Comparison of ENCODE assay signal across 8 mouse cellular contexts in the genomic region with DNA sequence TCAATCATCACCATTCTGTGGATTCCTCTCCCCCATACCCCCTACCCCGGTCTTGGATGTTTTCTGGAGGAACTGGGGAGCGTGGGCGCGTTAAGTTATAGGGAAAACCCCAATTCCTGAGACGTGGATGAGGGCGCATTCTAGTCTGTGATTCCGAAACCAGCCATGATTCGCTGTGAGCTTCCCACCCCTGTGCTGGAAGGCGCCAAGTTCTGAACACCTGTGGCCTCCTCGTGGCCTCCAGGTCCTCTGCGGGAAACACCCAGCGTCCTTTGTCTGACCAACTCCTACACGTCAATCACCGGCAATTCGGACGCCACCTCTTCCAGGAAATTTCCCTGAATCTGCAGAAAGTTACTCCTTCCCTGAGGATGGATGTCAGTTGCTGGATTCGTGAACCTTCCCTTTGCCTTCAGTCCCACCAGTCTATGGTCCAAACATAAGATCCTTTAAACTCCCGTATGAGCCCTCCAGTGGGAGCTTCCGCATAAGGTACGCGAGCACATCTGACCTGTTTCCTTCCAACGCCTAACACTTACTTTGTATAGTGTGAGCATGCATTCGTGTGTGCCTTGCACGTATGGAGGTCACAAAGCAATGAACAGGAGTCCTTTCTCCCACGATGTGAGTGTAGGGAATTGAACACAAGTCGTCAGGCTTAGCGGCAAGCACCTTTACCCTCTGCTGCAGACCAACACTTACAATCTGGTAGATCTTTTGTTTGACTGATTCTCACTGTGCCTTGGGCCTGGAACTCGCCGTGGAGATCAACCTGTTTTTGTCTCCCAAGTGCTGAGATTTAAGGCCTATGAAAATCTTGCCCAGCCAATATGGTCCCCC. TPM values are rescaled to one million over a fixed set of nuclear protein-coding genes. Genes with fewer than 3 reads are reported as not detected.
DNase-seq lines count a peak whose midpoint lies in the region; ATAC-seq and TF ChIP-seq lines count a peak whose summit lies in the region.

No protein-coding gene starts in this region.

- DNase-seq in heart, adult 8-10 months (ENCODE audit: low spot score): no peak
- DNase-seq in brain, embryonic 14.5 days (ENCODE audit: low read depth): no peak
- DNase-seq in hindbrain, embryonic 14.5 days (ENCODE audit: low spot score): peak; percentile 49
- DNase-seq in left cerebral cortex, postnatal 10 days (ENCODE audit: extremely low spot score in 1 of 2, low spot score in 2 of 2): no peak
- no peak for DNase-seq in spleen, adult 12 weeks (ENCODE audit: low spot score)
- no peak for DNase-seq in adrenal gland, postnatal 25 days

- H3K4me3 ChIP-seq in heart, embryonic 14.5 days (ENCODE audit: control insufficient read depth in 1 of 2, insufficient read depth in 1 of 2, low read depth in 1 of 2, low read length in 2 of 2): peak overlapping the region; percentile 73 to 79
- peak overlapping the region; percentile 61 for H3K4me3 ChIP-seq in hindbrain, embryonic 14.5 days (replicated peaks; ENCODE audit: low read length)
- H3K4me3 ChIP-seq in midbrain, embryonic 13.5 days (replicated peaks): peak overlapping the region; percentile 94

- no peaks in the 10 kb centered on the region for H3K9me3 ChIP-seq in heart, embryonic 14.5 days (ENCODE audit: control insufficient read depth, low read length)
- no peaks in the 10 kb centered on the region for H3K9me3 ChIP-seq in hindbrain, embryonic 14.5 days (ENCODE audit: control insufficient read depth, low read length)
- no peaks in the 10 kb centered on the region for H3K9me3 ChIP-seq in midbrain, embryonic 13.5 days

- TF ChIP-seq POLR2A in brain, embryonic 14.5 days (IDR thresholded peaks at IDR 0.05; ENCODE audit: borderline replicate concordance, extremely low read depth, insufficient read depth, insufficient read length, poor library complexity, severe bottlenecking): peak; percentile 41; the same call in 1 of the 2 replicates

- peak overlapping the region; percentile 84 for H3K4me2 ChIP-seq in heart, embryonic 14.5 days (ENCODE audit: low read length)
- peak overlapping the region; percentile 63 for H3K4me2 ChIP-seq in hindbrain, embryonic 14.5 days (replicated peaks)
- peak overlapping the region; percentile 86 for H3K4me2 ChIP-seq in midbrain, embryonic 13.5 days (replicated peaks)

- no peak for ATAC-seq in heart, embryonic 14.5 days (ENCODE audit: insufficient number of reproducible peaks, insufficient read depth, low FRiP score, low read depth)
- peak; percentile 4 for ATAC-seq in hindbrain, embryonic 14.5 days (ENCODE audit: low FRiP score)
- ATAC-seq in midbrain, embryonic 13.5 days: peak; percentile 49

- peak overlapping the region; percentile 89 to 94 for H3K27ac ChIP-seq in heart, embryonic 14.5 days (replicated peaks in 1 of 2; ENCODE audit: control insufficient read depth in 1 of 2, insufficient read depth in 1 of 2, low read depth in 2 of 2, low read length in 2 of 2)
- peak overlapping the region; percentile 92 for H3K27ac ChIP-seq in hindbrain, embryonic 14.5 days
- H3K27ac ChIP-seq in midbrain, embryonic 13.5 days: peak overlapping the region; percentile 93

- H3K4me1 ChIP-seq in heart, embryonic 14.5 days (ENCODE audit: control insufficient read depth in 2 of 2, insufficient read depth in 2 of 2, low read length in 2 of 2): peaks cover 12 to 29% of the 10 kb centered on the region in 2 experiments
- peaks cover 33% of the 10 kb centered on the region for H3K4me1 ChIP-seq in hindbrain, embryonic 14.5 days (replicated peaks; ENCODE audit: control insufficient read depth, insufficient read depth, low read length)
- H3K4me1 ChIP-seq in midbrain, embryonic 13.5 days (replicated peaks): peaks cover 50% of the 10 kb centered on the region

- WGBS in heart, embryonic 14.5 days: under 1% methylated on average over 29 of the region's 29 CpGs
- WGBS in hindbrain, embryonic 14.5 days: under 1% methylated on average over 29 of the region's 29 CpGs
- WGBS in midbrain, embryonic 13.5 days: 1% methylated on average over 29 of the region's 29 CpGs

- no peaks in the 10 kb centered on the region for H3K27me3 ChIP-seq in heart, embryonic 14.5 days (ENCODE audit: control insufficient read depth, insufficient read depth, low read length)
- H3K27me3 ChIP-seq in hindbrain, embryonic 14.5 days (ENCODE audit: control insufficient read depth, insufficient read depth, low read length): no peaks in the 10 kb centered on the region
- H3K27me3 ChIP-seq in midbrain, embryonic 13.5 days: no peaks in the 10 kb centered on the region

- peak overlapping the region; percentile 80 for H3K9ac ChIP-seq in heart, embryonic 14.5 days (ENCODE audit: low read length)
- peak overlapping the region; percentile 78 for H3K9ac ChIP-seq in hindbrain, embryonic 14.5 days
- H3K9ac ChIP-seq in midbrain, embryonic 13.5 days (replicated peaks): peak overlapping the region; percentile 87

- no peak for TF ChIP-seq CTCF in brain, embryonic 14.5 days (IDR thresholded peaks at IDR 0.05; ENCODE audit: borderline replicate concordance, extremely low read depth, insufficient read depth, insufficient read length)

- intact Hi-C loops in left cerebral cortex, postnatal 10 days (cut with DNase I): no loop called here

- peaks cover 48% of the 10 kb centered on the region for H3K36me3 ChIP-seq in heart, embryonic 14.5 days (ENCODE audit: control insufficient read depth, insufficient read depth, low read length)
- H3K36me3 ChIP-seq in hindbrain, embryonic 14.5 days (replicated peaks; ENCODE audit: control insufficient read depth, insufficient read depth): peaks cover 23% of the 10 kb centered on the region
- H3K36me3 ChIP-seq in midbrain, embryonic 13.5 days: peaks cover 18% of the 10 kb centered on the region

RNA-seq across cellular contexts. Expression of a gene that starts 0.7 kb away (rescaled TPM):
- polyA plus RNA-seq in heart, embryonic 14.5 days (2014; fragmentation: Nextera tagmentation; extraction: Ambion mirVana): 134 and 145 TPM in 2 replicates
- 100 to 1,000 TPM in 2 of 4 experiments, 10 to 100 TPM in 2; 88.3 to 107 (median 102) TPM for total RNA-seq in heart, adult 8-10 months (2022)
- 824 and 992 TPM in 2 replicates for polyA plus RNA-seq in brain, embryonic 14.5 days (2012; rRNA removed)
- 194 and 210 TPM in 2 replicates for polyA plus RNA-seq in hindbrain, embryonic 14.5 days (2014; fragmentation: Nextera tagmentation; extraction: Ambion mirVana)
- 784 and 789 TPM in 2 replicates for polyA plus RNA-seq in midbrain, embryonic 13.5 days (2015; fragmentation: Nextera tagmentation; extraction: Ambion mirVana)
- 100 to 1,000 TPM; 253 to 257 TPM for total RNA-seq in left cerebral cortex, postnatal 10 days (2021)
- 177 and 221 TPM in 2 replicates for total RNA-seq in adrenal gland, postnatal 25 days (2021)

RNA-seq across cellular contexts. Expression of a gene that starts 10.3 kb away (rescaled TPM):
- polyA plus RNA-seq in heart, embryonic 14.5 days (2014; fragmentation: Nextera tagmentation; extraction: Ambion mirVana): 57.6 and 60.9 TPM in 2 replicates
- 10 to 100 TPM; 23.2 to 31.9 (median 27.0) TPM for total RNA-seq in heart, adult 8-10 months (2022)
- 84.4 and 130 TPM in 2 replicates for polyA plus RNA-seq in brain, embryonic 14.5 days (2012; rRNA removed)
- 52.1 and 56.9 TPM in 2 replicates for polyA plus RNA-seq in hindbrain, embryonic 14.5 days (2014; fragmentation: Nextera tagmentation; extraction: Ambion mirVana)
- 63.0 and 70.7 TPM in 2 replicates for polyA plus RNA-seq in midbrain, embryonic 13.5 days (2015; fragmentation: Nextera tagmentation; extraction: Ambion mirVana)
- 10 to 100 TPM; 25.5 to 32.2 TPM for total RNA-seq in left cerebral cortex, postnatal 10 days (2021)
- 138 and 151 TPM in 2 replicates for total RNA-seq in adrenal gland, postnatal 25 days (2021)

RNA-seq across cellular contexts. Expression of a gene that starts 11.4 kb away (rescaled TPM):
- 34.7 and 35.4 TPM in 2 replicates for polyA plus RNA-seq in heart, embryonic 14.5 days (2014; fragmentation: Nextera tagmentation; extraction: Ambion mirVana)
- 10 to 100 TPM in 3 of 4 experiments, 1 to 10 TPM in 1; 8.6 to 13.5 (median 11.0) TPM for total RNA-seq in heart, adult 8-10 months (2022)
- 20.5 and 33.9 TPM in 2 replicates for polyA plus RNA-seq in brain, embryonic 14.5 days (2012; rRNA removed)
- polyA plus RNA-seq in hindbrain, embryonic 14.5 days (2014; fragmentation: Nextera tagmentation; extraction: Ambion mirVana): 9.2 and 12.6 TPM in 2 replicates
- polyA plus RNA-seq in midbrain, embryonic 13.5 days (2015; fragmentation: Nextera tagmentation; extraction: Ambion mirVana): 21.3 and 21.6 TPM in 2 replicates
- 1 to 10 TPM; 3.8 to 5.1 TPM for total RNA-seq in left cerebral cortex, postnatal 10 days (2021)
- total RNA-seq in adrenal gland, postnatal 25 days (2021): 18.7 and 24.4 TPM in 2 replicates

RNA-seq across cellular contexts. Expression of a gene that starts 12.4 kb away (rescaled TPM):
- polyA plus RNA-seq in heart, embryonic 14.5 days (2014; fragmentation: Nextera tagmentation; extraction: Ambion mirVana): 8.0 and 11.1 TPM in 2 replicates
- 1 to 10 TPM; 1.4 to 2.7 (median 1.8) TPM for total RNA-seq in heart, adult 8-10 months (2022)
- 102 and 135 TPM in 2 replicates for polyA plus RNA-seq in brain, embryonic 14.5 days (2012; rRNA removed)
- 53.3 and 53.8 TPM in 2 replicates for polyA plus RNA-seq in hindbrain, embryonic 14.5 days (2014; fragmentation: Nextera tagmentation; extraction: Ambion mirVana)
- polyA plus RNA-seq in midbrain, embryonic 13.5 days (2015; fragmentation: Nextera tagmentation; extraction: Ambion mirVana): 47.0 and 56.0 TPM in 2 replicates
- total RNA-seq in left cerebral cortex, postnatal 10 days (2021): 10 to 100 TPM; 93.4 to 95.5 TPM
- 13.3 and 16.5 TPM in 2 replicates for total RNA-seq in adrenal gland, postnatal 25 days (2021)

RNA-seq across cellular contexts. Expression of a gene that starts 29.1 kb away (rescaled TPM):
- polyA plus RNA-seq in heart, embryonic 14.5 days (2014; fragmentation: Nextera tagmentation; extraction: Ambion mirVana): 36.2 and 36.8 TPM in 2 replicates
- total RNA-seq in heart, adult 8-10 months (2022): 10 to 100 TPM; 46.8 to 56.2 (median 49.7) TPM
- 125 and 147 TPM in 2 replicates for polyA plus RNA-seq in brain, embryonic 14.5 days (2012; rRNA removed)
- polyA plus RNA-seq in hindbrain, embryonic 14.5 days (2014; fragmentation: Nextera tagmentation; extraction: Ambion mirVana): 59.7 and 61.9 TPM in 2 replicates
- polyA plus RNA-seq in midbrain, embryonic 13.5 days (2015; fragmentation: Nextera tagmentation; extraction: Ambion mirVana): 38.1 and 47.7 TPM in 2 replicates
- total RNA-seq in left cerebral cortex, postnatal 10 days (2021): 100 to 1,000 TPM; 156 to 160 TPM
- 86.4 and 99.4 TPM in 2 replicates for total RNA-seq in adrenal gland, postnatal 25 days (2021)
